Mouse (Mus musculus) limb, embryonic 10.5 days (tissue): Measurements from ENCODE around the gene Ncoa1. TPM values are rescaled to one million over a fixed set of nuclear protein-coding genes. Genes with fewer than 3 reads are reported as not detected.
"Not testable (repeated sequence)": the region's sequence is repeated elsewhere in the genome, so short reads cannot be mapped to it uniquely, and the experiment has no call there.

Experiments
- DNase-seq: peaks from one replicate; pipeline ENCODE4 v3.0.0-alpha.2; 2017; ENCODE audit warnings: low spot score
- H3K27ac ChIP-seq: fragments of 300-500 bp; sonication (generic); 2 replicates; pipeline ENCODE4 v1.5.1; 2016; ENCODE audit warnings: mild to moderate bottlenecking
- H3K27me3 ChIP-seq: fragments of 300-500 bp; sonication (generic); 2 replicates; pipeline ENCODE4 v1.6.1; 2016; ENCODE audit warnings: low read depth, mild to moderate bottlenecking; ENCODE audit not compliant: poor library complexity, severe bottlenecking
- H3K36me3 ChIP-seq: fragments of 300-500 bp; sonication (generic); 2 replicates; pipeline ENCODE4 v1.6.1; 2016; ENCODE audit warnings: mild to moderate bottlenecking, moderate library complexity
- H3K4me1 ChIP-seq: fragments of 300-500 bp; sonication (generic); 2 replicates; pipeline ENCODE4 v1.6.1; 2016
- H3K4me3 ChIP-seq: fragments of 300-500 bp; sonication (generic); 2 replicates; pipeline ENCODE4 v1.5.1; 2016; ENCODE audit warnings: mild to moderate bottlenecking, moderate library complexity
- H3K9me3 ChIP-seq: fragments of 300-500 bp; sonication (generic); replicated peaks from 2 replicates; pipeline ENCODE4 v1.6.1; 2016; ENCODE audit warnings: mild to moderate bottlenecking
- WGBS: fragments of 180-500 bp; shearing (Covaris S2); methylation state at CpG from one replicate; pipeline ENCODE4 v1.1.7; 2016; 5-methylcytosine and 5-hydroxymethylcytosine counted together
- polyA plus RNA-seq: library from polyadenylated mRNA; unstranded; fragments of >200 nt; fragmentation: Nextera tagmentation; extraction: Ambion mirVana; gene quantifications from 2 replicates; pipeline ENCODE4 v1.2.1, GENCODE M21; 2016

The Ncoa1 gene
- polyA plus RNA-seq, 1 experiment from 2014 or later = 3.3 TPM

DNA sequence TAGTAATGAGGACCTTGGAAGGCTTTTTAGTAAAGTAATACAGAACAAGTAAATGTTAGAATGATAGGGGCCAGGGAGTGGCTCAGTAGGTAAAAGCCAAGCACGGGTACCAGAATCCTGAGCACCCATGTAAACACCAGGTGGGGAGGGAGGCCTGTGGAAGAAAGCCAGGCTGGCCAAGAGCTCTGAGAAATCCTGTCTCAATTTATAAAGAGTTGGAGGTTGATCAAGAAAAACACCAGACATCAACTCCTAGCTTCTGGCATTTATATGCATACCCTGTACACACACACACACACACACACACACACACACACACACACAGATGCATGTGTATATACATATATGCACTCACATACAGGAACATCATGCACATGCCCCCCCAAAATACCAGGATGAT is 14.6 kb downstream of the Ncoa1 start:
- Histone ChIP-seq H3K9me3 (no peaks in the 10 kb centered on the region), H3K27me3 (no peaks in the 10 kb centered on the region), H3K4me1 (no peaks in the 10 kb centered on the region), H3K27ac (no peak overlapping the region), H3K36me3 (no peaks in the 10 kb centered on the region), H3K4me3 (no peak overlapping the region)
- DNase-seq = no peak
- 96% methylated on average over 1 of the region's 1 CpGs for WGBS

DNA sequence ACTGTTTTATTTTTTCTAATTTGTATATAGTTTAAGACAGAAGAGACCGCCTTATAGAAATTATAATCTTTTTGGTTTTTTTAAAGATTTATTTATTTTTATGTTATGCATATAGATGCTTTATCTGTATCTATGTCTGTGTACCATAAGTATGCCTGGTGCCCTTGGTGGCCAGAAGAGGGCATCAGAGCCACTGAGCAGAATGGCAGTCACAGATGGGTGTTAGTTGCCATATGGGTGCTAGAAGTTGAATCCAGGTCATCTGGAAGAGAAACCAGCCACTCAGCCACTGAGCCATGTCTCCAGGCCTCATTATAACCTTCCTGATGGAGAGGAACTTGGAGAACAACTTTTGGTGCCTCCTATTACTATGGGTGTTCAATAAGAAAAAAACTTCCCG is 16.0 kb downstream of the Ncoa1 start:
- Histone ChIP-seq H3K27ac (no peak overlapping the region), H3K4me3 (no peak overlapping the region), H3K36me3 (no peaks in the 10 kb centered on the region), H3K4me1 (no peaks in the 10 kb centered on the region), H3K27me3 (no peaks in the 10 kb centered on the region), H3K9me3 (no peaks in the 10 kb centered on the region)
- 94% methylated on average over 2 of the region's 2 CpGs for WGBS
- no peak for DNase-seq

DNA sequence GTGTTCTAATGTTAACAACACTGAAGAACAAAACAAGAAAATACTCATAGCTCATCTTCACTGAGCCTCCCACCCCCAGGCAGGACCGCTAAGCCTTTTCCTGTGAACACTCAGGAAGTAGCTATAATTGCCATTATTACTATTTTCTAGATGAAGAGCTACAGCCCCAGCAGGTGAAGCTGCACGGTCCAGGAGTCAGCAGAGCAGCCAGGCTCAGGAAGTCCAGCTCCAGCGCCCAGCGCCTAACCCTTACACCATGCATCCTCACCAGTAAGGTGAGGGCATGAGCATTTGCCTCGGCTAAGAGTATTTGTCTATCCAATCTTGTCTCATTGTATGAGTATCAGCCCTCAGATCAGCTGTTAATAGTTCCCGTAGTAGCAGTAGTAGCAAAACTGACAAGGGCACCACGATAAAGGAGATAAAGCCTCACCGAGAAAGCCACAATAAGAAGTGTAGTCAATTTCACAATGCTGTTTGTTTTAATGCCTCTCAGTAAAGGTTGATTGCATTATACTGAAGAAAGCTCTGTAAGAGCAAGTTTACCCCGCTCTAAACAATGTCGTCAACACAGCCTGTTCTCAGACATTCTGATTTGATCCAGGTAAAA is 21.9 kb downstream of the Ncoa1 start:
- no peak for DNase-seq
- Histone ChIP-seq H3K27me3 (no peaks in the 10 kb centered on the region), H3K36me3 (no peaks in the 10 kb centered on the region), H3K27ac (no peak overlapping the region), H3K4me1 (no peaks in the 10 kb centered on the region), H3K9me3 (no peaks in the 10 kb centered on the region), H3K4me3 (no peak overlapping the region)
- 90% methylated on average over 10 of the region's 10 CpGs for whole genome bisulfite sequencing

DNA sequence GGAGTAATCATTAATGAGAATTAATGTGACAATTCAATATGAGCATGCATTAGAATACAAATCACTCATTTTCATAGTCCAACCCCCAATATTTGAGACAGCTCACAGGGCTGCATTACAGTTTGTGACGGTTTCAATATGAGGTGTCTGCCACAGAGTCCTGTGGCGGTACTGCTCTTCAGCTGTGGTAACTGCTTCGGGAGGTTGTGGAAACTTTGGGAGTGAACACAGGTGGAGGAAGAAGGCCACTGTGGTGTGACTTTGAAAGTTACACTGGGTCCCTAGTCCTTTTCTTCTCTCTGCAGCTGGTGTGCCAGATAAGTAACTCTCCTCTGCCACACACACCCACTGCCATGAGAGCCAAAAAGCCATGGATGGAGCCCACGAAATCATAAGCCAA is 22.7 kb downstream of the Ncoa1 start:
- DNase-seq = no peak
- WGBS = 91% methylated on average over 4 of the region's 4 CpGs
- H3K9me3 ChIP-seq = no peaks in the 10 kb centered on the region
- H3K4me1 ChIP-seq = no peaks in the 10 kb centered on the region
- no peaks in the 10 kb centered on the region for H3K36me3 ChIP-seq
- no peak overlapping the region for H3K4me3 ChIP-seq
- H3K27me3 ChIP-seq = no peaks in the 10 kb centered on the region
- H3K27ac ChIP-seq = no peak overlapping the region

DNA sequence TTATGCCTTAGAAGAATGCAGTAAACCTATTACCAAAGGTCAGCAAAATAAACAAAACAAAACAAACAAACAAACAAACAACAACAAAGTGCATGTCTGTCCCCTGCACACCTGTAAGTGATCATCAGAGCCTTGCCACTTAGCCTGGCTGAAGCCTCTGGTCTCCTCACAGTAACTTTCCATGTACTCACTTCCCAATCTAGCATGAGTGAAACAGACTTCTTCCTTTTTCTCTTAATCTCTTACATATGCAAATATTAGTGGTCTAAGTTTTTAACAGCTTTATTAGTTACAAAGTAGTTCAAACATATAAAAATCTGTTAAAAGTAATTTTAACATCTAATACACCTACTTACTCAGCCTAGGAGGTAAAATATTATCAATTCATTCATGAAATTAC is 24.7 kb downstream of the Ncoa1 start:
- Histone ChIP-seq H3K36me3 (no peaks in the 10 kb centered on the region), H3K4me1 (no peaks in the 10 kb centered on the region), H3K9me3 (no peaks in the 10 kb centered on the region), H3K27ac (no peak overlapping the region), H3K4me3 (no peak overlapping the region), H3K27me3 (no peaks in the 10 kb centered on the region)
- DNase-seq = no peak

DNA sequence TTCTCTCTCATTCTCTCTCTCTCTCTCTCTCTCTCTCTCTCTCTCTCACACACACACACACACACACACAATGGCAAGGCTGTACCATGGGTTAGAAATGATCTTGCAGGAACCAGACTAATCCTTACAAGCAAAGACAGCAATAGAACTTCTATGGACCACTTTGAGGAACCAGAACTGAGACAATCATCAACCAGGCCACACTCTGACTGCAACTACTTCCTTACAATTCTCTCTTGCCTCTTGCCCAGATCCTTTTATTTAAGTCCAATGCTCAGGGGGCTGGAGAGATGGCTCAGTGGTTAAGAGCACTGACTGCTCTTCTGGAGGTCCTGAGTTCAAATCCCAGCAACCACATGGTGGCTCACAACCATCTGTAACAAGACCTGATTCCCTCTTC is 26.5 kb downstream of the Ncoa1 start:
- H3K4me1 ChIP-seq, H3K36me3 ChIP-seq, H3K4me3 ChIP-seq, H3K9me3 ChIP-seq, H3K27ac ChIP-seq, DNase-seq, H3K27me3 ChIP-seq: not testable (repeated sequence)

DNA sequence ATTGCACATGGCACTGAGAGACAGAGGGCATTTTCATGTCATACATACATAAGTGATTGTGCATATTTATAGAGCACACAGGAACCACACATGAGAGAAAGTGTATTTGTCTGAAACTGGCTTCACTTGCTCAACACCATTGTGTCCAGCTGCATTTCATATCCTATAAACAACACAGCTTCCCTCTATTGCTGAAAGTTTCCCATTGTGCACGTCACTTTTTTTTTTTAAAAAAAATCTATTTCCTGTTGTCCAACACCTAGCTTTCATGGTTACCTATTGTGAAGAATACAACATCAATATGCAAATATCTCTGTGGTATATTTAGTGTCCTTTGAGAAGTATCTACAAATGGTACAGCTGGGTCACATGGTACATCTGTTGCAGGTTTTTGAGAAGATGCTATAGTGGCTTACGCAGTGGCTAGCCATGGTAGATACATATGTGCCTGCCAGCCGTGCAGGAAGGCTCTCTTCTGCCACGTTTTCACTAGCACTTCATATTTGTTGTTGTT is 28.8 kb downstream of the Ncoa1 start:
- no peak for DNase-seq
- H3K27ac ChIP-seq = no peak overlapping the region
- H3K9me3 ChIP-seq = no peaks in the 10 kb centered on the region
- no peak overlapping the region for H3K4me3 ChIP-seq
- H3K36me3 ChIP-seq = no peaks in the 10 kb centered on the region
- H3K4me1 ChIP-seq = no peaks in the 10 kb centered on the region
- H3K27me3 ChIP-seq = no peaks in the 10 kb centered on the region
- 92% methylated on average over 4 of the region's 4 CpGs for WGBS

DNA sequence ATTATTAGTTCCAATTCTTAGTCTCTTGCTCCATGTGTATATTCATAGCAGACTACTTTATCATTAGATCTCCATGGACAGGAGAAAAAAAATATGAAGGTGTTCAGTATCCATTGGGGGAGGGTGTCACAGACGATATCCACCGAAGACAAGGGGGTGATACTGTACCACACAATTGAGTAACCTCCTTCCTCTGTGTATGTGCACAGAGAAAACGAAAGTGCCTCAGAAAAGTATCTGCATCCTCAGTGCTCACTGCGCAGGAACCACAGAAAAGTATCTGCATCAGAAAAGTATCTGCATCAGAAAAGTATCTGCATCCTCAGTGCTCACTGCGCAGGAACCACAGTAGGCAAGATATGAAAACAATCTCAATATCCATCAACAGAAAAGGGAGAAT is 32.0 kb downstream of the Ncoa1 start:
- 89% methylated on average over 5 of the region's 5 CpGs for WGBS
- Histone ChIP-seq H3K4me1 (no peaks in the 10 kb centered on the region), H3K36me3 (no peaks in the 10 kb centered on the region), H3K27ac (no peak overlapping the region), H3K9me3 (no peaks in the 10 kb centered on the region), H3K4me3 (no peak overlapping the region), H3K27me3 (no peaks in the 10 kb centered on the region)
- DNase-seq = no peak

DNA sequence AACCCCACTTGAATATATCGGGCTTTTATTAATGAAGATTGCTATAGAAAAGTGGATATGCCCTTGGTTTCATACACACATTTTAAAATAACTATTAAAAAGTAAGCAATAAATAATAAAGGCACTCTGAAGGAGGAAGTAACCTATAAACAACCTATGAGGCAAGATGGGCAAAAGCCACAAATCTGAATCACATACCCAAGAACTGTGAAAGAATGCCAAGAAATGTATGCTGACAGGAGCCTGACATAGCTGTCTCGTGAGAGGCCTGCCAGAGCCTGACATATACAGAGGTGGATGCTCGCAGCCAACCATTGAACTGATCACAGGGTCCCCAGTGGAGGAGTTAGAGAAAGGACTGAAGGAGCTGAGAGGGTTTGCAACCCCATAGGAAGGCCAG is 35.5 kb downstream of the Ncoa1 start:
- DNase-seq = no peak
- no peak overlapping the region for H3K4me3 ChIP-seq
- H3K4me1 ChIP-seq = no peaks in the 10 kb centered on the region
- H3K9me3 ChIP-seq = no peaks in the 10 kb centered on the region
- 86% methylated on average over 3 of the region's 3 CpGs for WGBS
- H3K36me3 ChIP-seq = no peaks in the 10 kb centered on the region
- H3K27me3 ChIP-seq = no peaks in the 10 kb centered on the region
- no peak overlapping the region for H3K27ac ChIP-seq

DNA sequence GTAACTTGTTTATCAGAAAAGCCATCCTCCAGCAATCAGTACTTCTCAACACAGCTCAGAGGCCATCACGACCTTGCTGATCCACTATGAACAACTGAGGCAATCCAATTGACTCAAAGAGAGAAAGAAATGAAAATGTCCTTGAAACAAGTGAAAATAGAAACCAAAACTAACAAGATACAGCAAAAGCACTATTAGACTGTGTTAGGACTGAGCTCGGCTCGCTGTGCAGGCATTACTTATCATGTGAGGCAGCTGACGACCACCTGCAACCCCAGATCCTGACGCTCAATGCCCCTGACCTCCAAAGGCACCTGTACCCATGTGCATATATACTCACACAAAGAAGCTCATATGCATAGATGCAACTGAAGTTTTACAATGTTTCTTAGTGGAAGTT is 40.8 kb downstream of the Ncoa1 start:
- H3K27ac ChIP-seq = no peak overlapping the region
- 85% methylated on average over 5 of the region's 5 CpGs for WGBS
- H3K9me3 ChIP-seq = no peaks in the 10 kb centered on the region
- H3K4me3 ChIP-seq = no peak overlapping the region
- no peaks in the 10 kb centered on the region for H3K36me3 ChIP-seq
- peaks cover 4% of the 10 kb centered on the region; the same call in 1 of the 2 replicates for H3K4me1 ChIP-seq
- no peak for DNase-seq
- H3K27me3 ChIP-seq = no peaks in the 10 kb centered on the region

DNA sequence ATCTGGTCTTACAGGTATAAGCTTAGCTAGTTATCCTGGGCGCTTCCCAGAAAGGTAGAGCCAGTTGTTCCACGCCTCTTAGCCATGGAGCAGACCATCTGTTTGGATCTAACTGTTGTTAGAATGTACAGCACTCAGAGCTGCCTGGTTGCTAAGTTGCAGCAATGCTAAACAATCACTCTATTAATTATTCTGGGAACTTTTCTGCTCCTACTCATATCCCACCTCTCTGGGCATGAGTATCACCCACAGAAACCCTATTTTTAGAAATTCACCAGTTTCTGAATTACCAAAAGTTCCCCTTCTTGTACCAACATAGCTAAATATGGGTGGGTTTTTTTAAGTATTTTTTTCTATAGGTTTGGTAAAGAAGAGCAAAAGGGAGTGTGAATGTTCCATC is 43.4 kb downstream of the Ncoa1 start:
- WGBS = 80% methylated on average over 2 of the region's 2 CpGs
- Histone ChIP-seq H3K9me3 (no peaks in the 10 kb centered on the region), H3K27ac (no peak overlapping the region), H3K36me3 (no peaks in the 10 kb centered on the region), H3K27me3 (no peaks in the 10 kb centered on the region), H3K4me3 (no peak overlapping the region), H3K4me1 (peaks cover 4% of the 10 kb centered on the region; the same call in 1 of the 2 replicates)
- DNase-seq = no peak

DNA sequence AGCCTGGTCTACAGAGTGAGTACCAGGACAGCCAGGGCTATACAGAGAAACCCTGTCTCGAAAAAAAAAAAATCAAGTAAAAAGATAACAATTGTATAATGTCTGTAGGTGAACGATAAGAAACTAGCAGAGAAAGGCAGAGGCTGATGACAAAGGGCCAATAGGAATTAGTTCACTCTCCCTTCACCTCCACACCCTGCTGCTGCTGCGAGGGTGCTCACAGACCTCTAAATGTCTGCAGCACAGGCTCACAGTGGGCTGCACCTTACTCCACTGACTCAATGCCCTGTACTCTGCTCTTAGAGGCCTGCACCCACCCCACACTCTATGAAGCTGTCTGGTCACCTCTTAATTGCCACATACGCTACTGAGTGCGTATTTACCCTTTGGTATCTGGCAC is 45.0 kb downstream of the Ncoa1 start:
- no peak for DNase-seq
- Histone ChIP-seq H3K4me1 (peaks cover 4% of the 10 kb centered on the region; the same call in 1 of the 2 replicates), H3K4me3 (no peak overlapping the region), H3K36me3 (no peaks in the 10 kb centered on the region), H3K27me3 (no peaks in the 10 kb centered on the region), H3K9me3 (no peaks in the 10 kb centered on the region), H3K27ac (no peak overlapping the region)
- 89% methylated on average over 5 of the region's 5 CpGs for WGBS

DNA sequence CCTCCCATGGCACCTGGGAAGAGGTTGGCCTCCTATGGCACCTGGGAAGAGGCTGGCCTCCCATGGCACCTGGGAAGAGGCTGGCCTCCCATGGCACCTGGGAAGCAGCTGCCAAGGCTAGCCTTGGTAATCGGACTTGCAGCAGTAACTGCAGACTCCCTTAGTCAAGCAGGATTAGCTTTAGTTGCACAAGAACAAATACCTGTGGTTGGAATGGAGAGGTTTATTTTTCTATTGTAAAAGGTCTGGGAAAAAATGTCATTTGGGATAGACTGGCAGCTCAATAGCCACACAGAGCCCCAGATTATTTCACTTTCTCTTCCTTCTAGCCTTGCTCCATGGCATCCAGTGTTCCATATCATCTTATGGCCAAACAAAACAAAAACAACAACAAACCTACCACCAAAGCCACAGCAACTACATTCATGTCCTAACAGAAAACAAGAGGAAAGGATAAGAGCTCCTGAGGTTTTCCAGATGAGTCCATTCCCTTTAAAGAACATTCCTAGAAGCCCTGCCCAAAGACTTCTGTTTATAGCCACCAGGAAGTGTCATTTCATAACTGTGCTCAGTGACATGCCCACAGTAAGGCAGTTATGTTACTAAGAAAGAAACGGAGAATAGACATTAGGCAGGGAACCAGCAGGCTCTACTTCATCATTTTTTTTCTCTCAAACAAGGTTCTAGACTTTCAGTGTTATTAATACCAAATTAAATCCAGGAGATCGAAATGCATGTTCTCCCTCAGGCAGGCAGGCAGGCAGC is 46.7 kb downstream of the Ncoa1 start:
- Histone ChIP-seq H3K4me3 (no peak overlapping the region), H3K36me3 (no peaks in the 10 kb centered on the region), H3K4me1 (peaks cover 4% of the 10 kb centered on the region; the same call in 1 of the 2 replicates), H3K27ac (no peak overlapping the region), H3K9me3 (no peaks in the 10 kb centered on the region), H3K27me3 (no peaks in the 10 kb centered on the region)
- no peak for DNase-seq
- 83% methylated on average over 3 of the region's 3 CpGs for WGBS
